Mouse (Mus musculus) colon, adult 2 months (tissue): Measurements from ENCODE around the gene Slit1. TPM values are rescaled to one million over a fixed set of nuclear protein-coding genes. Genes with fewer than 3 reads are reported as not detected.

Source experiments
- polyA plus RNA-seq: library from polyadenylated mRNA; depleted of rRNA; stranded (reverse); fragments of >200 nt; gene quantifications from 2 replicates; pipeline ENCODE4 v1.2.3, GENCODE M21; 2012; rRNA removed

Gene Slit1
- 0.91 and 0.92 TPM in 2 replicates for polyA plus RNA-seq

GRCm38 (mm10) chr19:41743396-41743795, at the start of gene Slit1:
Gene Slit1 (minus strand): TSS chr19:41743665.

GRCm38 (mm10) chr19:41581706-41582420, 161.6 kb downstream of the Slit1 start, which contains the start of gene Gm340:
Gene Gm340 (plus strand): TSS chr19:41582370.

Other genes starting within 250 kb of the Slit1 start
- 0.67 and 1.3 TPM in 2 replicates for gene Gm340, start 161.3 kb downstream of the Slit1 start, polyA plus RNA-seq
- gene Arhgap19, start 58.4 kb upstream of the Slit1 start, polyA plus RNA-seq: 1.3 and 1.4 TPM in 2 replicates
- 20.9 and 21.1 TPM in 2 replicates for gene Frat1, start 86.3 kb upstream of the Slit1 start, polyA plus RNA-seq
- gene Frat2, start 104.5 kb upstream of the Slit1 start, polyA plus RNA-seq: 55.7 and 56.1 TPM in 2 replicates
- gene Rrp12, start 152.5 kb upstream of the Slit1 start, polyA plus RNA-seq: 4.1 and 5.0 TPM in 2 replicates
- gene Pgam1, start 168.3 kb upstream of the Slit1 start, polyA plus RNA-seq: 261 and 284 TPM in 2 replicates
- 7.6 and 9.4 TPM in 2 replicates for gene Exosc1, start 189.8 kb upstream of the Slit1 start, polyA plus RNA-seq
- 66.0 and 96.7 TPM in 2 replicates for gene Zdhhc16, start 189.8 kb upstream of the Slit1 start, polyA plus RNA-seq
- gene Mms19, start 237.5 kb upstream of the Slit1 start, polyA plus RNA-seq: 45.4 and 48.2 TPM in 2 replicates
- 19.7 and 20.1 TPM in 2 replicates for gene Ubtd1, start 238.1 kb upstream of the Slit1 start, polyA plus RNA-seq